Mouse (Mus musculus): ENCODE data around the gene Rps6ka4.

The Rps6ka4 gene

DNA sequence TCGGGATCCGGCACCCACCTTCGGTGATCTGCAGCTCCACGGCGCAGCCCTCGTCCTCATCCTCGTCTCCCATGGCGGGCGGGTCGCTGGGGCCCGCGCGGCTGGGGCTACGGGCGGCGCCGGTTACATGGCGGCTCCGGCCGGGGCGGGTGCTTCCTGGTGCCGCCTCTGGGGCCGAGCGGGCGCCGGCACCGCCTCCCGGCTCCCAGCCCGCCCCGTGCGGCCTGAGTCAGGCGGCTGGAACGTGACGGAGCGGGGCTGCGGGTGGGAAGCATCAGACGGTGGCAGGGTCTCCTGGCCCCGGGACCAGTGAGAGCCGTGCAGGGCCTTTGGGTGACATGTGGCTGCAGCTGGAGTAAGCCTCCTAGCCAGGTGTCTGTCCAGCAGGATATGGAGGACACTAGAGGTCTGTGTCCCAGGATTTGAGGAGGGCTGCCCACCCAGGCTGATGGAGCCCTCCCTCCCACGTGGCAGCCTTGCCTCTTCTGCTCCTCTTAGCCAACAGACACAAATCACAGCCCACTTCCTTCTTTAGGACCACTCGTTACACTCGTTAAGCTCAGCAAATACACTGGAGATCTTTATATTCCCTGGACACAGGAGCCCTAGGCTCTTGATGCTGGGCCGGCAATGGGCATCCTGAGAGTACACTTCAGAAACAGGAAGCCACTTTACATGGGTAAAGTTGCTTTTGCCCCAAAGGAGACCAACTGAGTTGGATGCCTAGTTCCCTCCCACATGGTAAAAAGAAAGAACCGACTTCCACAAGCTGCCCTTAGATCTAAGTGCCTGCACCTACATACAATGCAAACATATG is at the start of gene Rps6ka4:
Gene Rps6ka4, minus strand, starts transcription at position 162 of the 817 bp plus-strand sequence.
- DNase-seq: peak; percentile 72 to 84

DNA sequence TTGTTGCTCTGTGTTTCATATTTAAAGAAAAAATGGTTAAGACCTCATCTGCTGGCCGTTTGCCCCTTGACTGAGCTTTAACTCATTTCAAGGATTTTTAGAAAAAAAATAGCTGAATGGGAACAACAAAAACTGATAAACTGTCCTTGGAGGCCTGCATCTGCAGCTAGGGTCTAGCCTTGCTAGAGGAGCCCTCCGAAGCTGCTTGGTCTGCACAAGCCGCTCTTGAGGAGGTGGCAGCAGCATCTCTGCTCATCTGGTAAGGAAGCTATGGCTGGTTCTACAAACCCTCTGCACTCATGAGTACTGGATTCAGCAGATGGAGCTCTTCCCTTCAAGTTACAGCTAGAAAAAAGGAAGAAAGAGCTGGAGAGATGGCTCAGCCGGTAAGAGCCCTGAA is 37.5 kb upstream of the Rps6ka4 start:
- DNase-seq: no peak

DNA sequence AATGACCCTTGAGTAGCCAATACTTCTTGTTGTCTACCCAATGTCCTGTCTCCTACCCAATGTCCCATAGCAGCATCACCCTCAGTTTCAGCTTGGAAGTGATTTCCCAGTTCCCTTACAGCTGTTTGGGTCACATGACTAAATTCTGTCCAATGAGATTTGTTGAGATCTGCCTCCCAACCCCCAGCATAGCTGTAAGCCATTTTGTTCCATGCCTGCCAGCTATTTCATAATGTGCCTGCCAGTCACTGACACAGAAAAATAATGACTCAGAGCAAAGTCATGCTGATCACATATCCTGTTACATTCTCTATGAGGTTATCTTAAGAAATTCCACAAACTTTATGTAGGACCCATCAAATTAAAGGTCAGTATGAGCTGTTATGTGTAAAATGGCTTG is 36.4 kb upstream of the Rps6ka4 start:
- DNase-seq: no peak

DNA sequence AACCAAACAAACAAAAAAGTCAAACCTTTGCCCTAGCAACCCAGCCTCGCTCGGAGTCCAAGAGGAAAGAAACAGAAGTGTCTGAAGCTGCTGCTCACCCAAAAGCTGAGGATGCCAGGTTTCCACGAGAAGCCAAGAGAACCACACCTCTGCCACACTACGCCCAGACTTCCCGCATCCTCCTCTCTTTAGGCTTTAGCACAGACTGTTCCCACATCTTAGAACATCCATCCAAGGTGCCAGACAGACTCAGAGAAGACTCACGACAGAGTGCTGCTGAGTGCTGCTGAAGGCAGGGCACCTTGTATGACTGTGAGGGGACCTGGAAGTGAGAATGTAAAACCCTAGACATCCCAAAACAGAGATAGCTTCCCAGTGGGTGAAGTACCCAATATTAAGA is 35.4 kb upstream of the Rps6ka4 start:
- no peak for DNase-seq

DNA sequence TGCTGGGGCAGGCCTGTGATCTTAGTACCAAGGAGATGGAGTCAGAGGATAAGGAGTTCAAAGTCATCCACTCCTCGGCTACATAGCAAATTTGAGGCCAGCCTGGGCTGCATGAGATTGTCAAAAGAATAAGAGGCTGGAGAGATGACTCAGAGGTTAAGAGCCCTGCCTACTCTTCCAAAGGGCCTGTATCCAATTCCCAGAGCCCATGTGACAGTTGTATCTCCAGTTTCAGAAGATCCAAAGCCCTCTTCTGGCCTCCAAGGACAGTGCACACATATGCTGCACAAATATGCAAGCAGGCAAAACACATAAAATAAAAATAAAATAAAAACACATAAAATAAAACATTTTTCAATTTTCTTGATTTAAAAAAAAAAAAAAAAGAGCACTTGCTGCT is 33.8 kb upstream of the Rps6ka4 start:
- DNase-seq: no peak

DNA sequence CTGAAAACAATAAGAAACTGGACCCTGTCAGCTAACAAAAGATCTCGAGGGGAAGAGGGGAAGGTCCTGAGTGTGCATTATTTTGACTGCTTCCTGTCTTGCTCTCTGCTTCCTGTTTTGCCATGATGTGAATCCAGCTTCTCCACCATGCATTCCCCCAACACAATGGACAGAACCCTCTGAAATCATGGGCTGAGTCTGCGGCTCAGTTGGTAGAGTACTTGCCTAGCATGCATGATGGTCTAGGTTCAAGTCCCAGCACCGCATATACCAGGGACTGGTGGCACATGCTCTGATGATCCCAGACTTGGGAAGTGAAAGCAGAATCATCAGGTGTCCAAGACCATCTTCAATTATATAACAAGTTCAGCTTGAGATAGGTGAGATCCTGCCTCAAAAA is 32.3 kb upstream of the Rps6ka4 start:
- no peak for DNase-seq

DNA sequence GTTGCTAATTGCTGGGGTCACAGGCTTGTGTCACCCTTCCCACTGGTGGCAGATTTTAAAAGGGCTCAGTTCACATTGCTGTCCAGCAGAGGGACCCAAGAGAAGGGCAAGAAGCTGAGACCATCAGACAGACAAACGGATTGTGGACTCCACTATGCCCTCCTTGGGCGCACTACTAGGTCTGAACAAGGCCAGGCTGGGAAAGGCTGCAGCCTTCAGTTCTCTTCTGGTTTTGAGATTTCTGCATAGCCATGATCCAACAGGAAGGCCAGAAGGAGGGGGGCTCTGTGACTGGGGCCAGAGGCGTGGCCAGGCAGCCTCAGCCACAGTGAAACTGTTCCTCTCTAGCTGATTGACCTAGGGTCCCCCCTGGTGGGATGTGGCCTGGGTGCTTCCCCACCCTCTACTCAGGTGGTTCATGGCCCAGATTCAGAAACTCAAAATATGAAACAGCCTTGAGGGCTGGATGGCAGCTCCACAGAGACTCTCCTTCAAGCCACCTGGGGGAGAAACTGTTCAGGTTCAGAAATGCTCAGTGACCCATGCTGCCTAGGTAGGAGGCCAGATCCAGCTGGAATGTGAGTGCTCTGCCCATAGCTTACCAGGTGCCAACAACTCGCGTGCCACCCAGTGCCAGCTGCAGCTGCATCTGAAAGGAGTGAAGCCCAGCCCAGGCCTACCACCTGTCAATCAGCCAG is 31.3 kb upstream of the Rps6ka4 start:
- DNase-seq: no peak

DNA sequence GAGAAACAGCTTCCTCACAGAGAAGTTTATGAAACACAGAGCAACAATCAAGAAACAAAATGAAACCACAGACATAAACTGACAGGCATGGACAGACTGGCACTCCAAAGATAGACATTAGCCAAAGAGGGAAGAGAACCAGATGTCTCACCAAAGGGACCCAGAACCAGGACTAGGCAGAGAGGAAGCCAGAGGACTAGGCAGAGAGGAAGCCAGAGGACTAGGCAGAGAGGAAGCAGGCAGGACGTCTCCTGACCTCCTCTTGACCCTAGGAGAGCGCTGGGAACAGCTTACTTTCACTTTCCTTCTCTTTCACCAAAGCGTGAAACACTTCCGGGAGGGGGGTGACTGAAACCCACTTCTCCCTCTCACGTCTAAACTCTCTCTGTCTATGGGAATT is 28.9 kb upstream of the Rps6ka4 start:
- DNase-seq: no peak

DNA sequence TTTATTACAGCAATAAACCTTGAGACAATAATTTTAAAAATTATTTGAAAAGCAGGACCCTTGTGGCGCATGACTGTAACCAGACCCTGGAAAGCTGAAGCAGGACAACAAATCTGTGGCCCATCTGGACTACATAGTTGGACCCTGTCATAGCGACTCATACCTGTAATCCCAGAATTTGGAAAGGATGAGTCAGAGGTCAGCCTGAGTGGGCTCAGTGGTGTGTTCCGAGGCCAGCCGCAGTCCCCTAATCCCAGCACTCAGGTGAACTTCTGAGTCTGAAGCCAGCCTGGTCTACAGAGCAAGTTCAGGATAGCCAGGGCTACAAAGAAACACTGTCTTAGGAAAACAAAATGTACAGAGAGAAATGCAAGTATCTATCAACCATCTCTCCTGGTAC is 21.0 kb upstream of the Rps6ka4 start:
- DNase-seq: no peak

DNA sequence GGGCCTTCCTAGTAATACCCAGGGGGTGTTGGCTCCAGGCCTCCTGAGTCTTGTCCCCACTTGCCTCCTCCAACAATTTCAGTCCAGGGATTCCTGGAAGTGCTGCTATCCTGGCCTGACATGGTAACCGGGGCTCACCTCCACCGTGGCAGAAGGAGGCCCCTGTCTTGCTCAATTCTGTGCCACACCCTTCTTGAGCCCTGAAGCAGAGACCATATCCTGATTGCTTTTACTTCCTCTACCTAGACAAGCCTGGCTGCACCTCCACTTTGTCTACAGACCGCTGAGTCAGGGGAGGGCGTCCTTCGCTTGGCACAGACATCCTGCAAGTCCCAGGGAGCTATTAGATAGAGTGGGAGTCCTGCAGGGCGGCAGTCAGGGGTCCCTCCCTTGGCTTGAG is 20.3 kb upstream of the Rps6ka4 start:
- DNase-seq: no peak

DNA sequence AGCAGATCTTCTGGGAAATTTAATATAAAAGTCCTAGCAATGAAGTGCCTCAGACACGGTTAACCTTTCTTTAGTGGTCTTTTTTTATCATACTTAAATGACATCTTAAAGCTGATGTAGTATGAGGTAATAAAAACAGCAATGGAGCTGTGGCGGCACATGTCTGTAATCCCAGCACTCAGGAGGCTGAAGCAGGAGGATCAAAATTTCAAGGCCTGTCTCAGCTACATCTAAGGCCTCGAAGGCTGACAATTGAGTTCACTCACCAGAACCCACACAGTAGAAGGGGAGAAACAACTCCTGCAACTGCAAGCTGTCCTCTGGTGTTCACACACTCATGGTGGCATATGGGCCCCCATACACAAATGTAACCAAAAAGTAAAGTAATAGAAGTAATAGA is 19.5 kb upstream of the Rps6ka4 start:
- DNase-seq: no peak

DNA sequence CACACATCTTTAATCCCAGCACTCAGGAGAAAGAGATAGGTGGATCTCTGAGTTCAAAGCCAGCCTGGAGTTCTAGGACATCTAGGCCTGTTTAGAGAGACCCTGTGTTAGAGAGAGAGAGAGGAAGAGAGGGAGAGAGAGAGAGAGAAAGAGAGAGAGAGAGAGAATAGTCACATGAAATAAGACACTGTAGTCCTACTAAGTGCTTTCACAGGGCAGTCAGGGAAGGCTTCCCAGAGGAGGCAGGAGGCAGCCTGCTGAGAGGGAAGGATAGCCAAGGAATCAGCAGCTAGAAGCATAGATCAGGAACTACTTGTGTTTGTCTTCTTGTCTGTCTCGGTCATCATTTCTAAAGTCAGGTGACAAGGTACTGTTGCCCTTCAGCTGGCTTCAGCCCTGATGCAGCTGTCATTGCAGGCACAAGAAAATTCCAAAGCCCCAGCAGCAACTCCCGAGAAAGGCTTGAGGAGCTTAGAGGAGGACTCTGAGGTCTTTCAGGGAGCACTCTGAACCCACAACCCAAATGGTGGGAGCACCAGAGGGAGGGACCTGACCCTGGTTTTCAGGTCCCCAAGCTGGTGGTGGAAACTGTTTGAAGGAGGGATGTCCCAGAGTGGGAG is 18.7 kb upstream of the Rps6ka4 start:
- no peak for DNase-seq

DNA sequence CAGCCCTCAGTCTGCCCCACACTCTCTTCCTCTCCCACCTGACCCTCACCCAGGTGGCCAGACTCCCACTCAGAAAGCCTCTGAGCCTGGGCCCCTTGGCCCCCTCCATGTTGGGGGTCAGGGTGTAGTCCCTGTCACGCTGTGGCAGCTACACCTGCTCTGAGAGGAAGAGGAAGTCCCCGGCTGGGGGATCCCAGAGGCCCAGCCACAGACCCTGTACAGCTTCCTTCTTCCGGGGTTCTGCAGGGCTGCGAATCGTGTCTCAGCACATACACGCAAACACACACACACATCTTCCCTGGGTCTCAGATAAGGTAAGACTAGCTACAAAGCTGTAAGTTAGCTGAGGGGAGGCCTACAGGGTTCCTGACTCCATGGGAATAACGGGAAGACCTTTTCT is 17.6 kb upstream of the Rps6ka4 start, which contains the start of gene Ccdc88b:
Gene Ccdc88b, minus strand, starts transcription at position 181 of the 400 bp plus-strand sequence.
- DNase-seq: no peak

DNA sequence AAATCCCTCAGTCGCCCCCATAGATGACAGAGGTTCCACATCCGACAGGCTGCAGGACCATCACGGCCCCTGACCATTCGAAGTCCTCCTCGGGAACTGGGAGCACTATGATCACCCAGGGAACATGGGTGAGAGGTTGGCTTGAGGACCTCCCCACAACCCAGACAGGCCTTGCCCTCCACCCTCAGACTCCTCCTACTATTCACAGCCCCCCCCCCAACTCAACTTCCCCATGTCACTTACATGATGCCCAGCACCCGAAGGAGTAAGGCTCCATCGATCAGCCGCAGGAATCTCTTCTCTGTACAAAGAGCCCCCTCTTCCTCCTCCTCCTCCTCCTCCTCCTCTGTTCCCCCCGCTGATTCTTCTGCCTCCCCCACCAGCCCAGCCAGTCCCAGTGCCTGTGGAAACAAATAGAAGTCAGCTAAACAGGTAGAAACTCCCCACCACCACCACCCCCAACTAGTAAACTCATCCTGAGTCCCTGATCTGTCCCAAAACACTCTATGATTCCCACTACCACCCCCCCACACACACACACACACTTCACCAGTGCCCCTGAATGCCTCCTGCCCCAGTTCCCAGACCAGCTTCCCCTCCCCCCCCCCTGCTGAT is 17.1 kb upstream of the Rps6ka4 start:
- no peak for DNase-seq

DNA sequence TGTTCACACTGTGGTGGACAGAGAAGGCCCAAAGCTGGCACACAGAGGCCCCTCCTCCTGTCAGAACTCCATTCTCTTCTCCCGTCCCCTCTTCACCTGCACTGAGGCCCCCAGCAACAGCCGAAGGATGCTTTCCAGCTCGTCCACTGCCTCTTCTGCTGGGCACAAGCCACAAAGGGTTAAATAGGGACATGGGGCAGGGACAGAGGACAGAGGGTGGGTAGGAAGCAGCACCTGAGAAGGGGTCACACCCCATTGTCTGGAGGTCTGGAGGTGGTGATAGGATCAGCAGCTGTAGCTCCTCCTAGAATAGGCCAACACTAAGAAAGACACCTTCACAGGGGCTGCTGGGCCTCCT is 16.5 kb upstream of the Rps6ka4 start:
- no peak for DNase-seq

DNA sequence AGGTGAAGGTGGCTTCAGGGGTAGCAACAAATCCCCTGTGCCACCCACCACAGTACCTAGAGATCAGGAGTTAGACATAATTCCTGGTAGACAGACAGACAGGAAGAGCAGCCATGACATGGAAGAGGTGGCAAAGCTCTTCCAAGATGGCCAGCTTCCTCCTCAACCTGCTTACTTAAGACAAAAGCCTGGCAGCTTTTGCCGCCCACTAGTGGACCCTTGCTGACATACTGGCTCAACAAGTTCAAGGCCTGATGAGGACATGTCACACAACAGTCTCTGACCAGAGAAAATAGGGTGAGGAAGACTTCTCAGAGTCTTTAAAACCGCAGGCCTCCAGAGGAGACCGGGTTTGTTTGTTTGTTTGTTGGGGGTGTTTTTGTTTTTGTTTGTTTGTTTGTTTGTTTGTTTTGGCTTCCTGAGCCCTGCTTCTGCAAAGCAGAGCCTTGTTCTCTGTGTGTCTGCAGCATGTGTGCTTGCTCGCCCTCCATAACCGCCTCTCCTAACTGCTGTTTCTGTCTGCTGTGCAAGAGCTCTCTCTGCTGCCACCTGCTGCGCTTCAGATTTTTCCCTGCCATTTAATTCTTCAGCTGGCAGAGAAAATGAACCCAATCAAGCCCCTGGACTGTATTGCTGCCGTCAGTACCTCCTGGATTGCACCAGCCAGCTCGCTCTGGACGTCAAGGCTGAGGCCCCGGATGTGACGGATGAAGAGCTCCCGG is 16.0 kb upstream of the Rps6ka4 start:
- peak in 1 of 2 experiments; percentile 45 for DNase-seq

DNA sequence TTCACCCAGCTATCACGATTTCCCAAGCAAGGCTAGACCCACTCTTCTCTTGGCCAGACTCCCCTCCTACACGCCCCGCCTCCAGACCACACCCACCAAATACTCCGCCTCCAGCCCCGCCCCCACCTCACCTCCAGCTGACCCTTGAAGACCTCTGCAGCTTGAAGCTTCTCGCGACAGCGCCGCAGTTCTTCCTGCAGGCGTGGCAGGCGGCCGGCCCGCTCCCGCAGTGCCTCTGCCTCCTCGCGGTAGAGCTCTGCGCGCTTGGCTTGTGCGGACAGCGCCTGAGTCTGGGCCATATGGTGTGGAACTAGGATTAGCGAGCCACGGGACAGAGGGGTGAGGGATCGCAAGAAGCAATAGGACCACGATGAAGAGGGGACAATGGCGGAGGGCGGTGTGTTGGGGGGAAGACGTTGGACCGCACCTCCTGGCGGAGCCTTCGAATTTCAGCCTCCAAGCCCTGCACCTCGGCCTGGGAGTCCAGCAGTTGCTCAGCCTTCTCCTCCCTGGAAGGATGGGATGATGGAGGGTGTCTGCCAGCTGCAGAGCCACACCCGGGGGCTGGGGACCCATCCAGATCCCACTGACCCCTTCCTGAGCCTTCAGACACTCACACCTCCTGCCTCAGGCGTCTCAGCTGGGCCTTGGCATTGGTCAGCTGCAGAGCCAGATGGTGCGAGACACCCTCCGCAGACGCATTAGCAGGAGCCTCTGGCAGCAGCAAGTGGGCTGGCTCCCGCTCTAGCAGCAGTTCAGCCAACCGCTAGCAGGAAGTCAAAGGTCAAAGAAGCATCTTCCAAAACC is 15.0 kb upstream of the Rps6ka4 start:
- DNase-seq: peak; percentile 61 to 65

DNA sequence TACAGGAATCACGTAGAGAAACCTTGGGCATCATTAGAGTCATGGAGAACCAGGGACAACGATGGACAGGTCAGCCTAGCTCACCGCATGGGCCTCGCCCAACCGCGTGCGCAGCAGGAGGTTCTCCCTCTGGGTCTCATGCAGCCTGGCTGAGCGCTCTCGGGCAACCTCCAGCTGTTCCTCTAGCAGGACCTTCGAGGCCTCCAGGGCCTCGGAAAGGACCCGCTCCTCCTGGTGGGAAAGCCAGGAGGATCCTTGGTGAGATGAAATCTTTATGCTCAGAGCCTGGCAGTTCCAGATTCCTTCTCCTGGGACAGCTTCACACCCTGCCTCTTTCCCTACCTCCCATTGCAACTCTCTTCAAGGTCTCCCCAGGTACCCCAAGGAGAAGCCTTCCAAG is 14.2 kb upstream of the Rps6ka4 start:
- DNase-seq: no peak

DNA sequence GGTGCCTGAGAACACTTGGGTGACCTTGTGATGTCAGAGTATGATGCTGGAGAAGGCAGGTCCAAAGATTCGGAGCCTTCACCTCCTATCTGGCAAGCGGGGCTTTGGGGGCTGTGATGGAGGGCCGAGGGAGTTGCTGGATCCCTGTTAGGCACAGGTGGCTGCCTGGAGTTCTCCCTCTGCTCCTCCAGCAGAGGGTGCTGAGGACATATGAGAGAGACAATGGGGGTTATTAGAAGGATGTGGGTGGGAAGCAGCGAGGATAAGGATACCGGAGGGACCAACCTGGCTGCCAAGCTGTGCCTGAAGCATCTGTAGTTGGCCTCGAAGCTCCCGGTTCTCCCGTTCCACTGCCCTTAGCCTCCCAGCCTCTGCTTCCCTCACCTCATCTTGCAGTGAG is 13.5 kb upstream of the Rps6ka4 start:
- no peak for DNase-seq

DNA sequence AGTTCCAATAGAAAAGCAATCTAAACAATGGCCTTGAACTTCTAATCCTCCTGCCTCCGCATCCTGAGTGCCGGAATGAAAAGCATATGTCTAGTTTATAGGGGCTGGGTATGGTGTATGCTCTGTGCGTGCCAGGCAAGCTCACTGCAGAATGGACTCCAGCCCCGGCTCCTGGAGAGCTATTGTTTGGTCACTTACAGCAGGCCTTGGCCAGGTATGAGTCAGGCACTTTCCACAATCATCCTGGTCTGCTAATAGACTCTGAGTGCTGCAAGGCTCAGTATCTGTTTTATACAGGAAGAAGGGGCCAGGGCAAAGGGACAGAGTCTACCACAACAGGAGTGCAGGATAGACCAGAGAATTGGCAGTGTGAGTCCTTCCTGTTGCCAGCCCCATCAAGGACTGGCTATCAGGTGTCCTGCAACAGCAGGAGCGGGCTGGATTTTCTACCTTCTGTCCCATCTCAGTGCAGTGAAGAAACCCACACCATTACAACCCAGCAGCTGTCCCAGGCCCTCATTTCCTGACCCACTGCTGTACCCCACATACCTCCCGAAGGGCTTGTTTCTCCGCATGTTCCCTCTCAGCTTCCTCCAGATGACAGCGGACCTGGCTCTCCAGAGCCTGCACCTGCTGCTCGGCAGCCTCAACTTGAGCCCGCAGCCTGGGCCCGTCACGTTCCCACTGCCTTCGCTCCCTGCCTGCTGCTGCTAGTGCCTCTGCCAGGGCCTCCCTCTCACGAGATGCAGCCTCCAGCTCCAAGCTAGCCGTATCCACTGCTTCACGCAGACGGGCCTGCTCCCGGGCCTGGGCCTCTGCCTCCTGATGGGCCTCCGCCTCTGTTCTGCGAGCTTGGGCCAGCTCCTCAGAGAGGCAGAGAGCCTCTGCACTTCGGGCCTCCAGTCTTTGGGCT is 12.2 kb upstream of the Rps6ka4 start:
- DNase-seq: no peak

DNA sequence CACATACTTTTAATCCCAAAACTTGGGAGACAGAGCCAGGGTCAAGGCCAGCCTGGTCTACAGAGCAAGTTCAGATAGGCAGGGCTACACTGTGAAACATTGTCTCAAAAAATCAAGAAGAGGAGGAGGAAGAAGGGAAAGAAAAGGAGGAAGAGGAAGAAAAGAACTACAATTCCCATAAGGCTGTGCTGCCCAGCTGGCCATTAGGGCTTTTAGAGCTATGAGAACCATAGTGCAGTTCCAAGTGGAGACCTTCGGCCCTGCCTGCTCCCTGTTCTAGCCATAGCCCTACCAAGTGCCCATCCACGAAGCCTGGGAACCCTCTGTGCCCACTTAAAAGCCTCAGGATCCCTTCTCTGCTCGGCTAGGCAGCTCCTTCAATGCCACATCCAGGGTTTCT is 11.1 kb upstream of the Rps6ka4 start:
- DNase-seq: no peak

All from cerebellum, adult 18-20 months (tissue).